Mouse (Mus musculus) retina, postnatal 7 days (tissue): ENCODE measurements at regions not wholly inside any gene's neighbourhood (a gene's known extent, or its start where the extent isn't known, plus 50 kb on each side); places are given as distances from the start of the nearest gene placed in this dataset.
"Not testable (repeated sequence)": the region's sequence is repeated elsewhere in the genome, so short reads cannot be mapped to it uniquely, and the experiment has no call there.

Source experiments
- DNase-seq: peaks from one replicate; pipeline ENCODE4 v3.0.0-alpha.2; 2012; ENCODE audit warnings: low read depth, low spot score

DNA sequence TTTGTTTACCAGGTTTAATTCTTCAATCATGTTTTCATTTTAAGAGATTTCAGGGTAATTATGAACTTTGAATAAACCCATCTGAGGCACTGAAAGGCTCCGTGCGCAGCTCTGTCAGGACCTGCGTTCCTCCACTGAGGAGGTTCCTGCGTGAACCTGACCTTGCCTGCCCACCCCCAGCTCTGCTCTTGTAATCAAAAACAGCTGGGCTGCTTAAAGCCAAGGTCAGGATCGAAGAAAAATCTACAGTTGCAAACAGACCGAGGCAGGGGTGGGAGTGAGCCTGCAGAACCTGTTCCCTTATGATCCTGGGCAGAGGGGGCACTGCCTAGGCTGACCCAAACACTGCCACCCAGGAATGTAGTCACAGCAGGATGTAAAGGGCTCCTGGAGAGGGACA lies 134.8 kb upstream of the Bcor start:
- no peak for DNase-seq

DNA sequence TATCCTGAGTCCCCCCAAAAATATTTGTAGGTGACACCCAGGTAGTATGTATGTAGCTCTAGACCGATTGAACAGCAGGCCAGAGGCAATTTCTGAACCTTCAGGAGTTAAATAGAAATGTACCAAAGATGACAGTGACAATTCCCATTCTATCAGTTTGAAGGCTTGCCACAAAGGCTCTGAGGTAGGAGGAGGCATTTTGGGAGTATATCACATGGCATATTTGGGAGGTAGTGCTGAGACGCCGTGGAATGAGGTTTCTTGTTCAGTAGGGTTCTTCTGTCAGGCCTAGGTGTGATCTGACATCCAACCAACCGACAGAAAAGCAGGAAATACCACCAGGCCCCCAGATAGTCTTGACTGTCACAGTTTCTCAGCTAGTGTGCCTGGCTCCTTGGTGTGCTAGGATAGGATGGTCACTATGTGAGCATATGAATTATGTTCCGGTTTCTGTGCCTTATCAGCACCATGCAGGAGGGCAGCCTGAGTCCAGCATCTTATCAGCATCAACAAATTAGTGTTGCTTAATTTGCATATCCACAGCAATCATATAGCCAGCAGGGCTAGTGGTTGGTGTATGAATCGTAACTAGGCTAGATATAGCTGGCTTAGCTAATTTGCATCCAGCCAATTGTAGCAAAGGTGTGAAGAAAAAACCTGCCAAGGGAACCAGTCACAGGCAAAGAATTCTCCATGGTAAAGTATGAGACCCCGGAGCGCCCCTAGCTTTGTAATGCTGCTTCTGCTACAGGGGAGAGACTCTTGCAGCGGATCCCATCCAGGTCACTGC lies 136.3 kb upstream of the Bcor start:
- DNase-seq, result no peak

DNA sequence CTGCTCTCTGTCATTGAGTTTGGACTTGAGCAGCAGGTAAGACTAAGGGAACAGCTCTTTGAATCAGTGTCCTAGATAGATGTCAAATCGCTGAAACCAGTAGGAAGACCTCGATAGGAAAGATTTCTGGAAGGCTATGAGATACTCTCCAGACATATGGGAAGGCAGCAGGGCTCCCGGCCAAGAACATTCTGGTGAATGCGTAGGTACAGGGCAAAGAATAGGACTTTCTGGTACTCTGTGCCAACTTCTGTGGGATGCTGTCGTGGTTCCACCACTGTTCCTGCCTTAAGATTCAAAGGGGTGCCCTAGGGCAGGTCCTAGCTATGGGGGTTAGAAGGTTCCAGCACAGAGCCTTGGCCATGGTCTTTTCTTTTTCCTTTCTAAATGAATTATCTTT lies 138.5 kb upstream of the Bcor start:
- no peak for DNase-seq

DNA sequence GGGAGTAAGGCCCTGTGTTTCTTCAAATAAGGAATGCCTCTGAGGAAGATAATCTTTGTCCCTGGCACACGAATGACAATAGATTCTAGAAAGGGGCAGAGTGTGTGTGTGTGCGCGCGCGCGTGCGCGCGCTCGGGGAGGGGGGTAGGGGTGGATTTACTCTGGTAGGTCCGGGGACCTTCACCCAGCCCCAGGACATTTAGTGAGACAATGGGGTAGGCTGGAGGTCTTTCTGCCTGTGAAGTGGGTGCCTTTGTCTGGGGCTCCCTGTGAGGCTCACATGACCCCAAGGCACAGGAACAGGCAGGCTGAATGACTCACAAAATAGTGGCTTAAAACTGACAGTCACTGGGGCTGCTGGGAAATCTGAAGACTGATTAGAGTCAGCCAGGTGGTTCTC lies 139.1 kb upstream of the Bcor start:
- DNase-seq, result no peak

DNA sequence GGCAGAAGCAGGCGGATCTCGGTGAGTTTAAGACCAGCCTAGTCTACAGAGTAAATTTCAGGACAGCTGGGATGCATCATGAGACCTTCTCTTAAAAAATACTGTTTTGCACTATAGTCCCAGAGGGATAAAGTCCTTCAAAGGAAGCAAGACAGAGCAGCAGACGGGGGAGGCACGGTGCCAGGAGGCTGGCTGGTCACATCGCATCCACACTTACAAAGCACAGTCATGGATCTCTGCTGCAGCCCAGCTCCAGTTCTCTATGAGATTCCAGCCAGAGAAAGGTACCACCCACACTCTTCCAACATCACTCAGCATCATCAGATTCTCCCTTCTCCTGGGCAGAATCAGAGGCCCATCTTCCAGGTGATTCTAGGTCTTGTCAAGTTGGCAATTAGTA lies 144.5 kb upstream of the Bcor start:
- no peak for DNase-seq

DNA sequence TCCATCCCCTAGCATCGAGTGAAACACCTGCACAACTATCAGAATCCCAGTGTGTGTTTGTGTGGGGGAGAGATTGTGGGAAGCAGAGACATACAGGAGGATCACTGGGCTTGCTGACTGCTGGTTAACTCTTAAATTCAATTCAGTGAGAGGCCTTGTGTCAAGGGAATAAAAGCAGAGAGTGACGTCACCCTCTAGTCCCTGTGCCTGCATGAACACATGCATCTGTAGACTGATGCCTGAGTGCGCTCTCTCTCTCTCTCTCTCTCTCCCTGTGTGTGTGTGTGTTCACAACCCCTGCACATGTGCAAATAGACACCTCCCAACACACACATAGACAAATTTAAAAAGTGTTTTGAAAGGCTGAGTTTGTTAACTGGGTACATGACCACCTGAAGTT lies 146.8 kb upstream of the Bcor start:
- no peak for DNase-seq

DNA sequence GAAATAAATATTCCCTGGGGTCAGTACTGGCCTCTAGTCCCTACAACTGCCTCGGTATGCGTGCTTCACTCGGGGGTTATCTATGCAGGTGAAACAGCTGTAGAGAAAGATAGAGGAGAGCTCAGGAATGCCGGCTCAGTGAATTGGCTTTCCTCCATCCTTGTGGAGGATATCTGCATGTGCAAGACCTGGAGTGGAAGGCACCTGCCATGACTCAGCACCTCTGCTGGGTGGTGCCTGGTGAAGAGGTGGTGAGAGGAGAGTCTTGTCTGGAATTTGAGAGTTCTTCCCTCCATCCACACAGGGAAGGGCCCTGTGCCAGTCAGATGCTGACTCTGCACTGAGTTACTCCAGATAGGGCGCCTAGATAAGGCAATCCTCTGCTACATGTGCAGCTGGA lies 152.4 kb upstream of the Bcor start:
- no peak for DNase-seq

DNA sequence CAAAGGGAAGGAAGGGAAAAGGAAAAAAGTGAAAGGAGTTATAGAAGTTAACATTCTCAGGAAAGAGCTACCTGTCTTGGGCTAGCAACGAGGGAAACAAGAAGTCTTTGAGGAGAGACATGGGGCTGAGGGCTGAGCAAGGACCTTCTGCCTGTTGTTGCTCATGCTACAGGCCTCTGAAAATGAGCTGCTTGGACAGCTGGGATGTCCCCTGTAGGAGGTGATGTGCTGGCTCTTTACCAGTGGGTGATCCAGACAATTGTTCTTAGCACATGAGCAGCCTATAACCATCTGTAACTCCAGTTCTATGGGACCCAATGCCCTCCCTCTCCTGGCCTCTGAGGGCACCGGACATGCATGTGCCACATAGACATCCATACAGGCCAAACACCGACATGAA lies 155.5 kb upstream of the Bcor start:
- DNase-seq, result no peak

DNA sequence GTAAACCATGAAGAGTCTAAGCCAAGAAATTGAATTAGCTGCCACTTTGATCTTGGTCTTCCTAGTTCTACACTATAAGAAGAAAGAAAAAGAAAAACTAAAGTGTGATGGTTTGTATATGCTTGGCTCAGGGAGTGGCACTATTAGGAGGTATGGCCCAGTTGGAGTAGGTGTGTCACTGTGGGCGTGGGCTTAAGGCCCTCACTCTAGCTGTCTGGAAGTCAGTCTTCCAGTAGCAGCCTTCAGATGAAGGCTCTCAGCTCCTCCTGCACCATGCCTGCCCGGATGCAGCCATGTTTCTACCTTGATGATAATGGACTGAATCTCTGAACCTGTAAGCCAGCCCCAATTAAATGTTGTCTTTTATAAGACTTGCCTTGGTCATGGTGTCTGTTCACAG lies 157.3 kb upstream of the Bcor start:
- DNase-seq, result not testable (repeated sequence)

DNA sequence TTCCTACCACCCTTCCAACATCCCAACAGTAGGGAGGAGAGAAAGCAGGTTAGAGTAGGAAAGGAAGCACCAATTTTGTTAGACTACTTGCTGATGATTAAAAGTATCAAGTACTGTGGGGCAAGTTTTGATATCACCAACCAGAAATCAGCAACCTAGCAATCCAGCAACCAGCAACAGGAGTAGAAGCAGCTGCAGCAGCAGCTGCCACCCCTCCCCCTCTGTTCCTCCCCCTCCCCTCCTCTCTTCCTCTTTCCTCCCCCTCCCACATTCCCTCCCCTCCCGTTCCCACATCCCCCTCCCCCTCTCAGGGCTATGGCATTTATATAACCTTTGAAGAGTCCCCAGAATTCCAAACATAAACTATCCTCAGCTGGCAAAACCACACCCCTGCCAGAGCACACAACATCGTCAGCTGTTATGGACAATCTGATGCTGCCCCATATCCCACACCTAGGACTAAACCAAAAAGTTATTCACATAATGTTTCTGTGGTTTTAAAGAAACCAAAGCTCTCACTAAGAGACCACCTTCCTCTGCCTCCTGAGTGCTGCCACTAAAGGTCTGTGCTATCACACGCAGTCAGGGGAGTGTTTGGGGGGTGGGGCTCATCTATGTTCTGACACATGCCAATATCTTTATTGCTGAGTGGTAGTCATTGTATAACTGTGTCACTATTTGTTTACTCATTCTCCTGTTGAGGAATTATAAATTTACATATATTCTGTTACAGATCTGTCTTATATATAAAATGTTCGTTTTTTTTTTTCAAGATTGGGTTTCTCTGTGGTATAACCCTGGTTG lies 158.9 kb upstream of the Bcor start:
- DNase-seq, result no peak

DNA sequence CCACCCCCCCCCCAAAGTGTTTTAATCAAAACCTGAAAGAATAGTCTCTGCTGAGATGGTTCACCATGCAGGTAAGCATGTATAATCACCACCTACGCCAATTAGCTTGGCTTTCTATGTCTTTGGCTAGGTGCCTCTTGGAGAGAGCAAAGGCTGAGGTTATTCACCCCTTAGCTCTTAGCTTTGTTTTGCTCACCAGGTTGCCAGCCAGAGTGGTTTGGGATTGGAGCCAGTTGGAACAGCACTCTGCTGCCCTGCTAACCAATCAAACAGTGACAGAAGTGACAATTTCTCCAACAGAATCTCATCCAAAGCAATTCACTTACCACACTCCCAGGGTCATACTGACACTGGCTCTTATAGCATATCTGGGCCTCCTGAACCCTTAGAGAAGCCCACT lies 162.3 kb upstream of the Bcor start:
- DNase-seq, result no peak

DNA sequence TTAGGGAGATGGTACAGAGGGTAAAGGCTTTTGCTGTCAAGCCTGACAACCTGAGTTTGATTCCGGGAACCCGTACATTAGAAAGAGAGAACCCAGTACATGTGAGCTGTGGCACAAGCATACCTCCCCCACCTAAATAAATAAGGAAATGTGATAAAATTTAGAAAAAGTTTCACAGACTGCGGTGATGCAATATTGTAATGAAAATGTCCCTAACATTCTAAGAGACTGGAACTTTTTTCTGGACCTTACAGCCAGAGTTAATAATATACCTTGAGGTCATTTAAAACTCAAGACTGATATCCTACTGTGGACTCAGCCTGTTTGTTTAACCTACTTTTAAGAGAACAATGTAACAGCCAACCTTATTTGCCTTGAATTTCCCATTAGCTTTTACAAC lies 163.1 kb upstream of the Bcor start:
- DNase-seq, result no peak

DNA sequence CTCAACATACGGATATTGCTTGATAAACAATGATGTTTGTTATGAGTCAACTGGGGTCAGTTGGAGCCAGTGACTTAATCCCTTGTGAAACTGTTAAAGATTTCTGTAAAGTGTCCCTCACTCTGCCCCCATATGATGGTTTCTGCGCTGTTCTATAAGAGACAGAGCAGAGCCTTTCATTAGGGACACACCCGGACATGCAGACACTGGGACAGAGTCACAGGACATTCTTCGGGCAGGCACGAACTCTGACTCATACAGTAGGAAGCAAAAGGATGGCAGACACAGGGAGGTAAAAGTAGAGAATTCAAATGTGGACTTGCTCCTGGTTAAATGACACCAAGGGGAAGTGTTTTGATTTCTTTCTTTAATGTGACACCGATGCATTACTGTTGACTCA lies 163.7 kb upstream of the Bcor start:
- DNase-seq, result no peak

DNA sequence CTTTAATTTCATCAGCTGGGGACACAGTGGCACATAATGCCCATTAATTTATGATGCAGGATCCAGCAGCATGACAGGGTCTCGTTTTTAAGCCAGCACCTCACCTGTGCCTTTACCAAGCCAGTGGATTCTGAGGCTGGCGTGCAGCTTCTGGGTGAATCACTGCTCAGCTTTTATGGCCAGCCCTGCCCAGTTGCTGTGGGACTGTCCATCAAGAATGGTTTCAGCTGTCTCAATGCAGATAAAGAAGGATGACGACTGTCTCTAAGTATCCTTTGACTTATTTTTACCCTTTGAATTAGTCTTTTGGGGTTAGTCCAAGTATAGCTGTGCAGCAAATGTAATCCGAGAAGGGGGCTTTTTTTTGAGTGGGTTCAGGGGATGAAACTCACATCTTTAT lies 167.3 kb upstream of the Bcor start:
- DNase-seq, result no peak

DNA sequence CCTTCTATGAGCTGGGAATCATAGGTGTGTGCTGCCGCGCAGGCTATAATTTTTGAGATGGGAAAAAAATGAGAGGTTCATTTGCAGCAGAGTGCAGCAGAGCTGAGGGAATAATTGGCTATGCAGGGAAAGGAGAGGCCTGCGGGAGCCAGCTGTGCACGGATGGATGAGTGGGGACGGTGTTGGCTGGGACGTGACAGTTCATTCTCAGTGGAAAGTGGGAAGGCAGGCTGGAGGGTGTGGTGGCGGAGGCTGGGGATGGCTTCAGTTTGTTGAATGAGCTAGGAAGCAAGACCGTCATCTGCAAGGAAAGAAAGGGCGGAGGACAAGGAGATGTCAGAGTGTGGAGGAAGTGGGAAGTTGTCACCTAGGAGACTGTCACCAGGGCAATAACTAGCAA lies 180.4 kb upstream of the Bcor start:
- no peak for DNase-seq

DNA sequence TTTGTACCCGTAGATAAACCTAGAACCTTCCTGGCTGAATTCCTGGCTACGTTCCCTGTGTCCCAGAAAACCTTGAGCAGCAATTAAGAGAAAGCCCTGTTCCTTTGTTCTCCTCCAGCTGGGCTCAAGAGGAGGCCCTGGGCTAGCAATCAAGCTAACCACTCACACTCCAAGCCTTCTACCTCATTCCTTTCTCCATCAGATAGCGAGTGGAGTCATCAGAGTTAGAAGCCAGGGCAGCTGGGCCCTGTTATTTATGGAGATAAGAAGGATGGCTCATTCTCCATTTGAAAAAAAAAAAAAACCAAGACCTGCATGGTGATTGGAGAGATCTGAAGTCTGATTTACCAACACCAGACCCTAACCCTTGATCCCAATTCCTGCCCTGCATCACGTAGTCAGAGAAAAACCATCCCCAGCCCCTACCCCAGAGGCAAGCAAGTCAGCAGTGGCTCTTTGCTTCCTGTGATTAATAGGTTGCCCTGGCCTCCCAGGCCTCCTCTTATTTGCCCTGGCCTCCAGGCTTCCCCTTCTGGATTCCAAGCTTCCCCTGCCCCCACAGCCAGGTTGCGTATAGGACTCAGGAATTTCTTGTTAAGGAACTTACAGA lies 181.3 kb upstream of the Bcor start:
- no peak for DNase-seq

DNA sequence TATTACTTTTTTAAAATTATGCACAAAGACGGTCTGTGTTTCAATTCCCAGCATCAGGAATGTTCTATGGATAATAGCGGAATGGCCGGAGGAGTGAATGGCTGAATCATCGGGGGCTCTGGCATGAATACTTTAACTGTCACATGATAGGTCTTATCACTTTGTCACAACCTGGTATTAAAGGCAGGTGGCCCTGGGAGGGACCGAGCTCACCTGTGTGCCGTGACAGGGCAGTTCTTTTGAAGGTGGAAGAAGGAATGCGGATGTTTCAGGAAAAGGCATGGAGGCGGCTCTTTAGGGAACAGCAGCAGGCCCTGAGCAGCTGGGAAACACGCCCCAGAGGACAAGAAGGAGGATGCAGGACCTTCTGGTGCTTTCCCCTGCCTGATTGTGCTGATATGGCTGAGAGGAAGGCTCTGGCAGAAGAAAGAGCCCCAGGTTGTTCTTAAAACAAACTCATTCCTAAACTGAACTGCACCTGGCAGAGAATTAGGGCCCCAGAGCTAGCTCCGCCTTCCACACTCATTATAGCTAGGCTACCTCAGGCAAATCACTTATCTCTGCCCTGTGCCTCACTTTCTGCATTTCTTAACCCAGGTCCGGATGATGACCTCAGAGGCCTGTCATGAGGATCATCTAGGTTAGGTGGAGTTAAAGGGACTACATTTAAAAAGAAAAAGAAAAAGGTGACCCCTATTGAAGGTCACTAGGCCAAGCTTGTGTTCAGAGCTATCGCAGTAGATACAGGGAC lies 184.8 kb upstream of the Bcor start:
- no peak for DNase-seq

DNA sequence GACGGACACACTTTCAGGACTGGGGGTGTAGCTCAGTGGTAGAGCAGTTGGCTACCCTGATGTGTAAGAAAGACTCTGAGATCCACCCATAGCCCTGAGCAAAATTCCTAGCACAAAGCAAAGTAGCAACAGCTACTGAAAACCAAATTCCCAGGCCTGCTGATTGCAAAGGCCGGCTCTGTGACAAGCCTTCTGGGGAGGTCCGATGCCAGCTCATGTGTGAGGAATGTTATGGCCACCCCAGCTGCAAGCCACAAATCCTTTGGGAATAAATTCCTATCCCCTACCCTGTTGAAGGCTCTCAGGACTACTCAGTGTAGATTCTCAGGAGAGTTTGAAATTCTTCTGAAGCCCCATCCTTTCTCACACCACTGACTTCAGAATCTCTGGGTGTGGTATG lies 186.7 kb upstream of the Bcor start:
- DNase-seq, result no peak

DNA sequence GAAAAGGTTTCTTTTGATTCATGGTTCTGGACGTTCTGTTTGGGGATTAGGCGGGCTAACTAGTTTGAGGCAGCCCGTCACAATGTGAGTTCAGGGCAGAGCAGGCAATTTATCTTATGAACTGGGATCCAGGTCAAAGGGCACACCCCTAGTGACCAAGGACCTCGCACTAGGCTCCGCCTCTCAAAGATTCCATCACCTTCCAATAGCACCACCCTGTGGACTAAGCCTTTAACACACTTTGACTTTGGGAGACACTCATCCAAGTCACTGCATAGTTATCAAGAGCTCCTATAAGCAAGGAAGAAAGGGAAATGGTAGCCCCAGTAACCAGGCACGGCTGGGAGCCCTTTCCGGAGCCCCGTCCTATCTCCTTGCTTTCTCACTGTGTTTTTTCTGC lies 188.0 kb upstream of the Bcor start:
- no peak for DNase-seq

DNA sequence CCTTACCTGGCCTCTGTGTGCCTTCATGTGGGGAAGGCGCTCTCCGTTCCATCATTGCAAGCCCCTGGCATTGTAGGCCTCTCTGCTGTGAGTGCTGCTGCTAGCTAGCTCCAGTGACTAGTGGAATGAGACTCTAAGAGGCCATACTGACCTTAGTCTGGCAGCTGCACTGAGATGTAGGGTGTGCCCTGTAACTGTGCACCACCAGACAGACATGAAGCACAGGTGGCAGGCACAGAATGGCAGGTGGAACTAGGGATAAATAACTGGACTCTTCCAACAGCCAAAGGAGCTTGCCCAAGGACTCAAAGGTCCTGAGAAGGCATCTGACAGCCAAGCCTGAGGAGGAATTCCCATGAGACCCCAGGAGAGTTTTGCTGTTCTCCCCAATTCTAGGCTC lies 194.7 kb upstream of the Bcor start:
- DNase-seq, result no peak

DNA sequence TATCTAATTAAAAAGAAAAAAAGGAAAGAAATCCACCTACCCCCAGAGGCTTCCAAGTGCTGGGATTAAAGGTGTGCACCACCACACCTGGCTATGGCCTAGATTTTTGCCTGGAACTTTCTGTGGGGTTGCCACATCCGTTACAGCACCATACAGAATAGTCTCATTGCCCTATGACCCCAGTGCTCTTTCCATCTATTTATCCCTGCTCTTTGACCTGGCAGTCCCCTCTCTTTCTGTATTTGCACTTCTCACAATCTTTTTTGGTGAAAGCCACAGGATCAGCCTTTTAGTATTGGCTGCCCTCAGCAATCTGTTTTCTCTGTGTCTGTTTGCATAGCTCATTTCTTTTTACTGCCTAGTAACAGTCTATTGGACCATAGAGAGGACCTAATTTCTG lies 197.9 kb upstream of the Bcor start:
- no peak for DNase-seq
